Mouse (Mus musculus): Measurements from ENCODE around the gene Socs2.

The Socs2 gene

GRCm38 (mm10) chr10:95347776-95348175, 69.2 kb downstream of the Socs2 start:
- no peak for DNase-seq (ENCODE audit: low spot score in 2 of 2)

DNA sequence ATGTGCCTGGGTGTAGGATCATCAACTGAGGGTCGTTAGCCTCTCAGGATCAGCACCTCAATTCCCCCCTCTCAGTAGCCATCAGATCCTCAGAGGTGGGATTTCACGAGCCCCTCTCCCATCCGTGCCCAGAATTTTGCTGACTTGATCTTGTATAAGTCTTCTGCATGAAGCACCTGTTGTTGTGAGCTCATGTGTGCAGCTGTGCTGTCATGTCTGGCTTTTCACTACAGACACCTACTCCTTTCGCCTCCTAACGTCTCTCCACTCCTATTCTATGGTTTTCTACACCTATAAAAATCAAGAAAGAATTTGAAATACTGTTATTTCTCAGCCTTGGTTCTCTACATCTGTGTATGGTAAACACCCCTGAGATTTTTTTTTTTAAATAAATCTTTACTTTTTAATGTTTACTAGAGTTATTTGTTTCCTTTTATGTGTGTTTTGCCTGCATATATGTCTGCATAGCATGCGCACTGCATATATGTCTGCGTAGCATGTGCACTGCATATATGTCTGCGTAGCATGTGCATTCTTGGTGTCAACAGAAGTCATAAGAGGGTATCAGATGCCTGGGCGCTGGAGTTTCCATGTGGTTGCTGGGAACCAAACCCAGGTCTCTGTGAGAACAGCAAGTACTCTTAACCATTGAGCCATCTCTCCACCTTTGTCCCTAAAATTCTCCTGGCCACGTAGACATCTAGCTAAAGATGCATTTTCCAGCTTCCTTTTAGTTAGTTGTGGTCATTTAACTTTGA, 74.0 kb downstream of the Socs2 start:
- DNase-seq (ENCODE audit: low spot score in 2 of 2), result no peak

DNA sequence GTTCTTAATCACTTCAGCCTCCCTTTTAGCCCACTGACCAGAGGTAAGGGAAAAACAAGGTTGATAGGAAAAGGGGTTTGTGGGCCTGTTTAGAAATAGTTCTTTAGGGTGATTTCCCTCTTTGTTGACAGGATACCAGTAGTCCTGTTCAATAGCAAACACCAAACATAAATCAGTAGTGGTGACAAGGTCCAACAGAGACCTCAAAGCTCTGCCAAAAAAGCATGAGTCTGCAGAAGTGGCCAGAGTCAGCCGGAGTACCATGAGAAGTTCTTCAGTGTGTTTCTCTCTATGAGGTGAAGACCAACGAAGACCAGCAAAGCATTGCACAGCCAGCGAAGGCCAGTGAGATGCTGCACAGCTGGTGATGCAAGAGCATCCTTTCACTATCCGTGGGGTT, 76.3 kb downstream of the Socs2 start:
- DNase-seq (ENCODE audit: low spot score in 2 of 2), result no peak

- DNase-seq (ENCODE audit: low spot score in 2 of 2), result no peak
These were observed 79.4 kb downstream of the Socs2 start for GRCm38 (mm10) chr10:95337589-95337988.

- DNase-seq (ENCODE audit: low spot score in 2 of 2), result no peak
These were observed 80.0 kb downstream of the Socs2 start for GRCm38 (mm10) chr10:95336781-95337544.

Measured in urinary bladder, postnatal 36 days (tissue).